Mouse (Mus musculus) liver, embryonic 11.5 days (tissue): Measurements from ENCODE around the gene Mlst8. TPM values are rescaled to one million over a fixed set of nuclear protein-coding genes. Genes with fewer than 3 reads are reported as not detected.
A peak's percentile ranks its signal among the peaks of the same experiment; 100 is the strongest.
"Not testable (repeated sequence)": the region's sequence is repeated elsewhere in the genome, so short reads cannot be mapped to it uniquely, and the experiment has no call there.

ENCODE experiments used
- ATAC-seq: fragments of 200-750 bp; cut with Nextera tagmentation; replicated peaks from 2 replicates; pipeline ENCODE4 v1.8.0; 2017; ENCODE audit warnings: moderate number of reproducible peaks, mild to moderate bottlenecking, moderate TSS enrichment, moderate library complexity; ENCODE audit not compliant: low FRiP score
- DNase-seq: peaks from one replicate; pipeline ENCODE4 v3.0.0-alpha.2; 2017; ENCODE audit warnings: low spot score
- H3K27ac ChIP-seq: fragments of 300-500 bp; sonication (generic); 2 replicates; pipeline ENCODE4 v1.5.1; 2014; ENCODE audit warnings: mild to moderate bottlenecking, low read depth, low read length, control low read depth
- H3K27me3 ChIP-seq: fragments of 300-500 bp; sonication (generic); replicated peaks from 2 replicates; pipeline ENCODE4 v1.6.1; 2014; ENCODE audit warnings: low read length, mixed read lengths; ENCODE audit not compliant: control insufficient read depth, insufficient read depth
- H3K36me3 ChIP-seq: fragments of 300-500 bp; sonication (generic); 2 replicates; pipeline ENCODE4 v1.6.1; 2014; ENCODE audit warnings: mild to moderate bottlenecking, low read length, moderate library complexity, mixed read lengths; ENCODE audit not compliant: control insufficient read depth, insufficient read depth
- H3K4me1 ChIP-seq: fragments of 300-500 bp; sonication (generic); replicated peaks from 2 replicates; pipeline ENCODE4 v1.6.1; 2014; ENCODE audit warnings: low read length, mixed read lengths; ENCODE audit not compliant: control insufficient read depth, insufficient read depth
- H3K4me2 ChIP-seq: fragments of 300-500 bp; sonication (generic); 2 replicates; pipeline ENCODE4 v1.6.1; 2014; ENCODE audit warnings: mild to moderate bottlenecking, control low read depth, moderate library complexity
- H3K4me3 ChIP-seq: fragments of 300-500 bp; sonication (generic); 2 replicates; pipeline ENCODE4 v1.5.1; 2014; ENCODE audit warnings: low read depth, low read length, control low read depth
- H3K9ac ChIP-seq: fragments of 300-500 bp; sonication (generic); 2 replicates; pipeline ENCODE4 v1.6.1; 2014; ENCODE audit warnings: low read depth, low read length, control low read depth
- H3K9me3 ChIP-seq: fragments of 300-500 bp; sonication (generic); 2 replicates; pipeline ENCODE4 v1.6.1; 2016; ENCODE audit warnings: low read length, inconsistent platforms, mixed read lengths; ENCODE audit not compliant: control insufficient read depth
- WGBS: fragments of 180-500 bp; shearing (Covaris S2); extraction: QIAGEN DNeasy Blood & Tissue Kit; methylation state at CpG from one replicate; pipeline ENCODE4 v1.1.7; 2014; 5-methylcytosine and 5-hydroxymethylcytosine counted together
- polyA plus RNA-seq: library from polyadenylated mRNA; unstranded; fragments of >200 nt; fragmentation: Nextera tagmentation; extraction: Ambion mirVana; gene quantifications from 2 replicates; pipeline ENCODE4 v1.2.1, GENCODE M21; 2014

Mlst8 gene
- polyA plus RNA-seq, 1 experiment from 2014 or later, result 22.3 TPM

- Histone ChIP-seq H3K4me2 (no peak overlapping the region), H3K9ac (no peak overlapping the region), H3K36me3 (no peaks in the 10 kb centered on the region), H3K4me1 (no peaks in the 10 kb centered on the region), H3K27me3 (no peaks in the 10 kb centered on the region), H3K4me3 (no peak overlapping the region), H3K9me3 (no peaks in the 10 kb centered on the region), H3K27ac (no peak overlapping the region)
- ATAC-seq, result no peak
- no peak for DNase-seq
- WGBS, result 45% methylated on average over 6 of the region's 6 CpGs
Observed at GRCm38 (mm10) chr17:24463374-24464133, 15.3 kb downstream of the Mlst8 start.

- DNase-seq (no peak), ATAC-seq (no peak)
- H3K27me3 ChIP-seq, result no peaks in the 10 kb centered on the region
- WGBS, result 75% methylated on average over 1 of the region's 1 CpGs
- H3K4me2 ChIP-seq, result no peak overlapping the region
- H3K4me1 ChIP-seq, result no peaks in the 10 kb centered on the region
- H3K27ac ChIP-seq, result no peak overlapping the region
- no peaks in the 10 kb centered on the region for H3K9me3 ChIP-seq
- no peak overlapping the region for H3K4me3 ChIP-seq
- no peaks in the 10 kb centered on the region for H3K36me3 ChIP-seq
- H3K9ac ChIP-seq, result no peak overlapping the region
Observed at GRCm38 (mm10) chr17:24462932-24463331, 15.9 kb downstream of the Mlst8 start.

GRCm38 (mm10) chr17:24461580-24461979 lies 17.3 kb downstream of the Mlst8 start:
- WGBS, result 59% methylated on average over 2 of the region's 2 CpGs
- Histone ChIP-seq H3K36me3 (no peaks in the 10 kb centered on the region), H3K4me3 (no peak overlapping the region), H3K4me2 (no peak overlapping the region), H3K27me3 (no peaks in the 10 kb centered on the region), H3K4me1 (no peaks in the 10 kb centered on the region), H3K9me3 (no peaks in the 10 kb centered on the region), H3K27ac (no peak overlapping the region), H3K9ac (no peak overlapping the region)
- no peak for DNase-seq
- 0 out of 2 replicates have a peak, but pooled peaks have one; percentile 47 for ATAC-seq

- 45% methylated on average over 10 of the region's 10 CpGs for WGBS
- peak; percentile 2; the same call in 1 of the 2 replicates for ATAC-seq
Observed at GRCm38 (mm10) chr17:24455523-24456206, 23.2 kb downstream of the Mlst8 start.

GRCm38 (mm10) chr17:24454756-24455522 lies 23.9 kb downstream of the Mlst8 start:
- DNase-seq, result peak; percentile 98
- no peaks in the 10 kb centered on the region for H3K27me3 ChIP-seq
- under 1% methylated on average over 67 of the region's 67 CpGs for WGBS

More at GRCm38 (mm10) chr17:24455523-24456206, 23.2 kb downstream of the Mlst8 start:
- Histone ChIP-seq H3K4me2 (peak overlapping the region; percentile 51), H3K4me1 (peaks cover 11% of the 10 kb centered on the region), H3K27ac (peak overlapping the region; percentile 64), H3K4me3 (peak overlapping the region; percentile 21; the same call in 1 of the 2 replicates), H3K9ac (peak overlapping the region; percentile 37; the same call in 1 of the 2 replicates)
- H3K36me3 ChIP-seq, DNase-seq, H3K9me3 ChIP-seq, H3K27me3 ChIP-seq: not testable (repeated sequence)

GRCm38 (mm10) chr17:24454218-24454755 lies 24.6 kb downstream of the Mlst8 start:
- peaks cover 17% of the 10 kb centered on the region for H3K36me3 ChIP-seq
- no peaks in the 10 kb centered on the region for H3K9me3 ChIP-seq
- H3K4me3 ChIP-seq, result peak overlapping the region; percentile 86
- H3K27me3 ChIP-seq, result no peaks in the 10 kb centered on the region
- DNase-seq (no peak), ATAC-seq (no peak)
- H3K27ac ChIP-seq, result peak overlapping the region; percentile 99
- peaks cover 11% of the 10 kb centered on the region for H3K4me1 ChIP-seq
- peak overlapping the region; percentile 98 for H3K9ac ChIP-seq
- peak overlapping the region; percentile 90 for H3K4me2 ChIP-seq
- 5% methylated on average over 14 of the region's 14 CpGs for WGBS

More at GRCm38 (mm10) chr17:24454756-24455522, 23.9 kb downstream of the Mlst8 start:
- Histone ChIP-seq H3K4me2 (peak overlapping the region; percentile 90), H3K9ac (peak overlapping the region; percentile 98), H3K36me3 (peaks cover 11% of the 10 kb centered on the region), H3K9me3 (no peaks in the 10 kb centered on the region), H3K4me1 (peaks cover 11% of the 10 kb centered on the region), H3K4me3 (peak overlapping the region; percentile 86), H3K27ac (peak overlapping the region; percentile 99)
- ATAC-seq, result peak; percentile 94

GRCm38 (mm10) chr17:24453372-24453771 lies 25.5 kb downstream of the Mlst8 start:
- Histone ChIP-seq H3K27me3 (no peaks in the 10 kb centered on the region), H3K36me3 (peaks cover 22% of the 10 kb centered on the region), H3K4me3 (no peak overlapping the region), H3K9ac (no peak overlapping the region), H3K4me1 (peaks cover 11% of the 10 kb centered on the region), H3K9me3 (no peaks in the 10 kb centered on the region), H3K4me2 (no peak overlapping the region), H3K27ac (no peak overlapping the region)
- ATAC-seq, result no peak
- WGBS, result 71% methylated on average over 2 of the region's 2 CpGs
- DNase-seq, result no peak

- no peak overlapping the region for H3K4me3 ChIP-seq
- no peak for ATAC-seq
- H3K27ac ChIP-seq, result no peak overlapping the region
- H3K9ac ChIP-seq, result no peak overlapping the region
- H3K27me3 ChIP-seq, result no peaks in the 10 kb centered on the region
- H3K36me3 ChIP-seq, result peaks cover 30% of the 10 kb centered on the region
- DNase-seq, result no peak
- H3K4me2 ChIP-seq, result no peak overlapping the region
- WGBS, result 88% methylated on average over 6 of the region's 6 CpGs
- peaks cover 11% of the 10 kb centered on the region for H3K4me1 ChIP-seq
- no peaks in the 10 kb centered on the region for H3K9me3 ChIP-seq
Observed at GRCm38 (mm10) chr17:24451220-24451619, 27.7 kb downstream of the Mlst8 start.
